ENCODE assay signal across 30 mouse cellular contexts in the genomic region with DNA sequence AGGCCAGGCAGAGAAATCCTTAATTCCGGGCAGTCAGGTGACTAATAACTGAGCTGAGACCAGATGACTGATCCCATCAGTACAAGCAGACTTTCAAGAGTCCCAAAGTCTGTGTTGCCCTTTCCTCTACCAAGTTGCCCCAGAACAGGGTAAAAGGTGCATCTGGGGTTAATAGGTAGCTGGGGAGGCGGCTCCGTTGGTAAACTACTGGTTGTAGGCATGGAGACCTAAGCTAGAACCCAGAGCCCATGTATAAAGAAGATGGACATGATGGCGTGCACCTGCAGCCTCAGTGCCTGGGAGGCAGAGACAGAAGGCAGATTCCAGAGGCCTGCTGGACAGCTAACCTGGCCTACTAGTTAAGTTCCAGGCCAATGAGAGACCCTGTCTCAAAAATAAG.
"Had no signal": no experiment of that assay in that cellular context is flagged by ENCODE, and none has a peak within 500 bp of the region (broad histone marks: within the 10 kb centered on the region; RNA-seq: fewer than 3 reads in every experiment).

No protein-coding gene starts in this region.

- ATAC-seq: liver, embryonic 12.5 days; liver, postnatal 0 days; lung, postnatal 0 days; midbrain, embryonic 13.5 days; midbrain, embryonic 16.5 days had no signal

- DNase-seq: left cerebral cortex, postnatal 4 days; liver; liver, embryonic 13.5 days; liver, postnatal 0 days; lung, adult 18-20 months; lung, adult 2 months; lung, embryonic 14.5 days; lung, postnatal 10 days; lung, postnatal 14 days; lung, postnatal 36 days; lung, postnatal 4 days; midbrain, embryonic 14.5 days had no signal

- H3K4me3 ChIP-seq: limb, embryonic 10.5 days; limb, embryonic 12.5 days; limb, embryonic 13.5 days; limb, embryonic 15.5 days; liver, embryonic 12.5 days; liver, embryonic 13.5 days; liver, embryonic 15.5 days; lung, embryonic 15.5 days; megakaryocyte, embryonic 14.5 days; midbrain, embryonic 10.5 days; midbrain, embryonic 12.5 days; midbrain, embryonic 13.5 days; myocyte; neural tube, embryonic 12.5 days had no signal

- H3K27ac ChIP-seq: limb, embryonic 10.5 days; limb, embryonic 12.5 days; limb, embryonic 13.5 days; limb, embryonic 15.5 days; liver, embryonic 12.5 days; liver, embryonic 13.5 days; liver, embryonic 14.5 days; liver, embryonic 15.5 days; lung, embryonic 15.5 days; macrophage; midbrain, embryonic 10.5 days; midbrain, embryonic 12.5 days; midbrain, embryonic 13.5 days; neural tube, embryonic 12.5 days had no signal

- H3K27me3 ChIP-seq: limb, embryonic 12.5 days; limb, embryonic 13.5 days; limb, embryonic 15.5 days; liver, embryonic 12.5 days; liver, embryonic 13.5 days; liver, embryonic 15.5 days; lung, embryonic 15.5 days; megakaryocyte, embryonic 14.5 days; midbrain, embryonic 12.5 days; midbrain, embryonic 13.5 days; neural tube, embryonic 12.5 days had no signal

- H3K9me3 ChIP-seq: limb, embryonic 10.5 days; limb, embryonic 12.5 days; limb, embryonic 13.5 days; limb, embryonic 15.5 days; liver, embryonic 12.5 days; liver, embryonic 13.5 days; liver, embryonic 15.5 days; lung, embryonic 15.5 days; megakaryocyte, embryonic 14.5 days; midbrain, embryonic 10.5 days; midbrain, embryonic 12.5 days; midbrain, embryonic 13.5 days; neural tube, embryonic 12.5 days had no signal

- H3K9ac ChIP-seq: limb, embryonic 12.5 days; limb, embryonic 13.5 days; limb, embryonic 15.5 days; liver, embryonic 12.5 days; liver, embryonic 13.5 days; liver, embryonic 14.5 days; liver, embryonic 15.5 days; liver, postnatal 0 days; lung, embryonic 14.5 days; lung, embryonic 15.5 days; midbrain, embryonic 12.5 days; midbrain, embryonic 13.5 days; neural tube, embryonic 12.5 days had no signal

- H3K4me1 ChIP-seq: limb, embryonic 10.5 days; limb, embryonic 12.5 days; limb, embryonic 13.5 days; limb, embryonic 15.5 days; liver, embryonic 12.5 days; liver, embryonic 13.5 days; liver, embryonic 15.5 days; lung, embryonic 15.5 days; megakaryocyte, embryonic 14.5 days; midbrain, embryonic 10.5 days; midbrain, embryonic 12.5 days; midbrain, embryonic 13.5 days; neural tube, embryonic 12.5 days had no signal

- H3K4me2 ChIP-seq: limb, embryonic 12.5 days; limb, embryonic 13.5 days; limb, embryonic 15.5 days; liver, embryonic 11.5 days; liver, embryonic 12.5 days; liver, embryonic 13.5 days; liver, embryonic 15.5 days; lung, embryonic 14.5 days; lung, embryonic 15.5 days; midbrain, embryonic 12.5 days; midbrain, embryonic 13.5 days; neural tube, embryonic 12.5 days had no signal
